Mouse (Mus musculus) liver, embryonic 11.5 days (tissue): ENCODE results near the gene Yju2. TPM values are rescaled to one million over a fixed set of nuclear protein-coding genes. Genes with fewer than 3 reads are reported as not detected.

Experiments
- ATAC-seq: fragments of 200-750 bp; cut with Nextera tagmentation; replicated peaks from 2 replicates; pipeline ENCODE4 v1.8.0; 2017; ENCODE audit warnings: moderate number of reproducible peaks, mild to moderate bottlenecking, moderate TSS enrichment, moderate library complexity; ENCODE audit not compliant: low FRiP score
- DNase-seq: peaks from one replicate; pipeline ENCODE4 v3.0.0-alpha.2; 2017; ENCODE audit warnings: low spot score
- H3K27ac ChIP-seq: fragments of 300-500 bp; sonication (generic); 2 replicates; pipeline ENCODE4 v1.5.1; 2014; ENCODE audit warnings: mild to moderate bottlenecking, low read depth, low read length, control low read depth
- H3K27me3 ChIP-seq: fragments of 300-500 bp; sonication (generic); replicated peaks from 2 replicates; pipeline ENCODE4 v1.6.1; 2014; ENCODE audit warnings: low read length, mixed read lengths; ENCODE audit not compliant: control insufficient read depth, insufficient read depth
- H3K36me3 ChIP-seq: fragments of 300-500 bp; sonication (generic); 2 replicates; pipeline ENCODE4 v1.6.1; 2014; ENCODE audit warnings: mild to moderate bottlenecking, low read length, moderate library complexity, mixed read lengths; ENCODE audit not compliant: control insufficient read depth, insufficient read depth
- H3K4me1 ChIP-seq: fragments of 300-500 bp; sonication (generic); replicated peaks from 2 replicates; pipeline ENCODE4 v1.6.1; 2014; ENCODE audit warnings: low read length, mixed read lengths; ENCODE audit not compliant: control insufficient read depth, insufficient read depth
- H3K4me2 ChIP-seq: fragments of 300-500 bp; sonication (generic); 2 replicates; pipeline ENCODE4 v1.6.1; 2014; ENCODE audit warnings: mild to moderate bottlenecking, control low read depth, moderate library complexity
- H3K4me3 ChIP-seq: fragments of 300-500 bp; sonication (generic); 2 replicates; pipeline ENCODE4 v1.5.1; 2014; ENCODE audit warnings: low read depth, low read length, control low read depth
- H3K9ac ChIP-seq: fragments of 300-500 bp; sonication (generic); 2 replicates; pipeline ENCODE4 v1.6.1; 2014; ENCODE audit warnings: low read depth, low read length, control low read depth
- H3K9me3 ChIP-seq: fragments of 300-500 bp; sonication (generic); 2 replicates; pipeline ENCODE4 v1.6.1; 2016; ENCODE audit warnings: low read length, inconsistent platforms, mixed read lengths; ENCODE audit not compliant: control insufficient read depth
- WGBS: fragments of 180-500 bp; shearing (Covaris S2); extraction: QIAGEN DNeasy Blood & Tissue Kit; methylation state at CpG from one replicate; pipeline ENCODE4 v1.1.7; 2014; 5-methylcytosine and 5-hydroxymethylcytosine counted together
- polyA plus RNA-seq: library from polyadenylated mRNA; unstranded; fragments of >200 nt; fragmentation: Nextera tagmentation; extraction: Ambion mirVana; gene quantifications from 2 replicates; pipeline ENCODE4 v1.2.1, GENCODE M21; 2014

Gene Yju2
- polyA plus RNA-seq, 1 experiment from 2014 or later = 20.9 TPM

DNA sequence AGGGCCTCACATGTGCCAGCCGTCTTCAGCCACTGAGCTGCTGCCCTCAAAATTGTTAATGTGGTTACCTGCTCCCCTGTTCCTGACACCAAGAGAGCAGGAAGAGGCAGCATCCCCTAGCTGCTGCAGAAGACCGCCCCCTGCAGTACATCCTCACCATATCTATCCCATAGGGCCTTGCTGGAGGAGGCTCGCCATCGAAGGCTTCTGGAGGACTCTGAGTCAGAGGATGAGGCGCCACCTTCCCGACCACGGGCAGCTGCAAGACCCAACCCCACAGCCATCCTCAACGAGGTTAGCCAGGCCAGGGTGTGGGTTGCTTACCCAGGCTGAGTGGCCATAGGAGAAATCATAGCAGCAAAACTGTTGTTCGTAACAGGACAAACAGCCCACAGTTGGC is 6.1 kb downstream of the Yju2 start:
- no peak for DNase-seq
- no peak overlapping the region for H3K4me2 ChIP-seq
- H3K4me3 ChIP-seq = no peak overlapping the region
- H3K27me3 ChIP-seq = peaks cover 9% of the 10 kb centered on the region
- H3K4me1 ChIP-seq = peaks cover 3% of the 10 kb centered on the region
- H3K27ac ChIP-seq = no peak overlapping the region
- no peaks in the 10 kb centered on the region for H3K9me3 ChIP-seq
- no peak overlapping the region for H3K9ac ChIP-seq
- no peak for ATAC-seq
- WGBS = 81% methylated on average over 9 of the region's 9 CpGs
- peaks cover 33% of the 10 kb centered on the region; the same call in 1 of the 2 replicates for H3K36me3 ChIP-seq

DNA sequence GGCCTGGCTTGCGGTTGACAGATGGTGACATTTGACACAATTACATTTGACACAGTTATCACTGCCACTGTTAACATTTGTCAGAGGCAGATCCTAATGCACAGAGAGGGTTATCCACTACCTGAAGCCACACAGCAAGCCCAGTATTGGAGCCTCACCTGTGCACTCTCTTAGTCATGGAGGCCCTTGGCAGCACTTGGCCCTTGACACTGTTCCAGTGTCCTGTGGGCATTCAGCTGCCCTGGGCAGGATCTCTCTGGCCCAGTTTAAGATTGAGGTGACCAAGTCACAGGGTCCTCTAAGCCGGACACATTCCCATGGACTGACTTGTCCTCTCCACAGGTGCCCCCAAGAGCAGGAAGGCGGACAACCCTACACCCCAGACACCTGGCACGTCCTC is 8.3 kb downstream of the Yju2 start:
- H3K9ac ChIP-seq = no peak overlapping the region
- H3K4me3 ChIP-seq = no peak overlapping the region
- ATAC-seq = no peak
- no peaks in the 10 kb centered on the region for H3K4me1 ChIP-seq
- WGBS = 86% methylated on average over 4 of the region's 4 CpGs
- H3K27me3 ChIP-seq = peaks cover 29% of the 10 kb centered on the region
- no peak overlapping the region for H3K27ac ChIP-seq
- H3K9me3 ChIP-seq = no peaks in the 10 kb centered on the region
- no peak overlapping the region for H3K4me2 ChIP-seq
- H3K36me3 ChIP-seq = peaks cover 27% of the 10 kb centered on the region; the same call in 1 of the 2 replicates
- no peak for DNase-seq

DNA sequence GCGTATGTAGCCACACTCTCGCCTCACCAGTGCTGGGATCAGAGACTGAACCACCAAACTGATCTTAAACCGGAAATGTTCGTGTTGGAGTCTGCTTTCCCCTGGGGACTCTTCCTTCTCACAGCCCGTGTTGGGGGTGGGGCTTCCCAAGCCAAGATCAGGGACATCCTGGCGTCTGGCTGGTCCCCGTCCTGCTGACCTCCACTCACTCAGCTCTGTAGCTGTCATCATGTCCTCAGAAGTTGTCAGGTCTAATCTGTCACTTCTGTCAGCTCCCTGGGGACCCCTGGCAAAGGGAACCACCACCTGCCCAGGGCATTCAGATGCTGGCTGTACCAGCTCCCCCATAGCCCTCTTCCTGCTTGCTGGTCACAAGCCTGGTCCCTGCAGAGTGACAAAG is 9.3 kb downstream of the Yju2 start:
- Histone ChIP-seq H3K4me2 (no peak overlapping the region), H3K27me3 (peaks cover 38% of the 10 kb centered on the region), H3K4me3 (no peak overlapping the region), H3K36me3 (peaks cover 25% of the 10 kb centered on the region; the same call in 1 of the 2 replicates), H3K27ac (no peak overlapping the region), H3K9ac (no peak overlapping the region), H3K4me1 (no peaks in the 10 kb centered on the region), H3K9me3 (no peaks in the 10 kb centered on the region)
- 64% methylated on average over 7 of the region's 7 CpGs for WGBS
- ATAC-seq (no peak), DNase-seq (no peak)

DNA sequence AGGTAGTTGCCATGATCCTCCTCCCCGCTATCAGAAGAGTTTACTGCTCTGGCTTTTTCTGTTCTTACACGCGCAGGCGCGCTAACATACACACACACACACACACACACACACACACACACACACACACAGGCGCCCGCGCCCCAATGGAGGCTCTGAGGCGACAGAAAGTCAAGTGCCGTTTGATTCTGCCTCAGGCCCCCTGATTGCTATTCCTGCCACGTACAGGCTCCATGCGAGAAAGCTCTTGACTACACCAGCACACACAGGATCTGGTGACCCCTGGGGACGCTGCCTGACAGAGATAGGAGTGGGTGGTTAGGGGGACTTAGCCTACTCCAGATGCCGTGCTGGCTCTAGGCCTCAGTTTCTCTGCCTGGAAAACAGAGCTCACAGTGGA is 10.7 kb downstream of the Yju2 start:
- Histone ChIP-seq H3K4me1 (no peaks in the 10 kb centered on the region), H3K27me3 (peaks cover 41% of the 10 kb centered on the region), H3K9ac (no peak overlapping the region), H3K4me3 (no peak overlapping the region), H3K9me3 (no peaks in the 10 kb centered on the region), H3K27ac (no peak overlapping the region), H3K36me3 (peaks cover 21% of the 10 kb centered on the region; the same call in 1 of the 2 replicates), H3K4me2 (no peak overlapping the region)
- no peak for DNase-seq
- no peak for ATAC-seq
- WGBS = 51% methylated on average over 14 of the region's 14 CpGs

DNA sequence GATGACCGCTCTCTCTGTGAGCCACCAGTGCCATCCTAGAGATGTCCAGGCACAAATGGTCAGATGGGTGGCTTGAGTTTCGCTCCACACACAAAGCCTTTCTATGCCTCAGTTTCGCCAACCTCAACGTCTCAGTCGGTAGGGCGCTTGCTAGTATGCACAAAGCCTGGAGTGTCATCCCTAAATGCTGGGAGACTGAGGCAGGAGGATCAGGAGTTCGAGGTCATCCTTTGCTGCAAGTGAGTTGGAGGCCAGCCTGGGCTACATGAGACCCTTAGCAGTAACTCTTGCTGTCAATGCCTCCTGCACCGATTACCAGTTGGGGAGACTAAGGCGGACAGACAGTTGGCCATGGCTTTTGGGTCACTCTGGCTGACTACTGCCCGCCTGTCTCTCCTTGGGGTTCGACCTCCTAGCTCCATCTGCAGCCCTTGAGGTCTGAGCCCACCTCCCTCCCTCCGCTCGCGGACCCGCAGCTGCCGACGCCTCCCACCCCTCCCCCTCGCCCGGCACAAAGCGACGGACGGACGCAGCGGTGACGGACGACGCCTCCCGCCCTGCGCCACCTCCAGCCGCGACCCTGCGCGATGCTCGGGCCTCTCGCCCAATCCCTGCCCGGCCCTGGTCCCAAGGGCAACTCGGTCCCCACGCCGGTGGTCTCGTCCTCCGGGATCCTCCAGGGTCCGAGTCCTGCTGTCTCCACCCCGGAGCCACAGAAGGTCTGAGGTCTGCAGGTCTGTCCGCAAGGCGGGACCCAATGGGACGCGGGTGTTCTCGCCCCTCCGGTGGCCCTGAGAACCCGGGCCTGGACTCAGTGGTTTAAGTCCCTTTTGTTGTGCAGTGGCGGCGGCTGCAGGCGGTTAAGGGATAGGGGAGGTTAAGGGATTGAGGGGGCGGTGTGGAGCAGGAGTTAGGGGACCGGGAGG is 11.3 kb downstream of the Yju2 start, which contains the start of gene Shd:
Gene Shd, plus strand, starts transcription at position 502 of the 926 bp plus-strand sequence.
- H3K27ac ChIP-seq = no peak within 1 kb of the TSS
- 8% methylated on average over 55 of the region's 55 CpGs for WGBS
- H3K4me3 ChIP-seq = peak within 1 kb of the TSS; percentile 45
- H3K9me3 ChIP-seq = no peaks in the 10 kb centered on the region
- H3K4me1 ChIP-seq = no peaks in the 10 kb centered on the region
- no peak for DNase-seq
- no peak within 1 kb of the TSS; the same call in 1 of the 2 replicates for H3K9ac ChIP-seq
- H3K36me3 ChIP-seq = peaks cover 19% of the 10 kb centered on the region; the same call in 1 of the 2 replicates
- 0 out of 2 replicates have a peak, but pooled peaks have one; percentile 11 for ATAC-seq
- H3K4me2 ChIP-seq = peak within 1 kb of the TSS; percentile 75
- peaks cover 41% of the 10 kb centered on the region for H3K27me3 ChIP-seq

DNA sequence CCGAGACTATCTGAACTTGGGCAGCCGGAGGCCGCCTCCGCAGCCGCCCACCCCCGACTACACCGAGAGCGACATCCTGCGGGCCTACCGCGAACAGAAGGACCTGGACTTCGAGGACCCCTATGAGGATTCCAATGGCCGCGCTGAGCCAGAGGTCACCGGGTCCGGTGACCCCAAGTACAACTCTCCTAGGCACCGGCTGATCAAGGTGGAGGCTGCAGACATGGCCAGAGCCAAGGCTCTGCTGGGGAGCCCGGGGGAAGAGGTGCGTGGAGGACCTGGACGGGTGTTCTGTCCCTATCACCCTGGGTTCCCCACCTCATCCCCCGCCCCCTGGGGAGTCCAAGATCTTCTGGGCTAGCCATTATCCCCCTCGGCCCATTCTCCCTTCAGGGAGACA is 12.6 kb downstream of the Yju2 start:
- DNase-seq (no peak), ATAC-seq (no peak)
- peaks cover 12% of the 10 kb centered on the region; the same call in 1 of the 2 replicates for H3K36me3 ChIP-seq
- H3K27ac ChIP-seq = no peak overlapping the region
- peak overlapping the region; percentile 75; the same call in 1 of the 2 replicates for H3K4me2 ChIP-seq
- no peak overlapping the region for H3K4me3 ChIP-seq
- H3K9ac ChIP-seq = no peak overlapping the region
- H3K9me3 ChIP-seq = no peaks in the 10 kb centered on the region
- H3K4me1 ChIP-seq = no peaks in the 10 kb centered on the region
- peaks cover 41% of the 10 kb centered on the region for H3K27me3 ChIP-seq
- WGBS = 30% methylated on average over 22 of the region's 22 CpGs

DNA sequence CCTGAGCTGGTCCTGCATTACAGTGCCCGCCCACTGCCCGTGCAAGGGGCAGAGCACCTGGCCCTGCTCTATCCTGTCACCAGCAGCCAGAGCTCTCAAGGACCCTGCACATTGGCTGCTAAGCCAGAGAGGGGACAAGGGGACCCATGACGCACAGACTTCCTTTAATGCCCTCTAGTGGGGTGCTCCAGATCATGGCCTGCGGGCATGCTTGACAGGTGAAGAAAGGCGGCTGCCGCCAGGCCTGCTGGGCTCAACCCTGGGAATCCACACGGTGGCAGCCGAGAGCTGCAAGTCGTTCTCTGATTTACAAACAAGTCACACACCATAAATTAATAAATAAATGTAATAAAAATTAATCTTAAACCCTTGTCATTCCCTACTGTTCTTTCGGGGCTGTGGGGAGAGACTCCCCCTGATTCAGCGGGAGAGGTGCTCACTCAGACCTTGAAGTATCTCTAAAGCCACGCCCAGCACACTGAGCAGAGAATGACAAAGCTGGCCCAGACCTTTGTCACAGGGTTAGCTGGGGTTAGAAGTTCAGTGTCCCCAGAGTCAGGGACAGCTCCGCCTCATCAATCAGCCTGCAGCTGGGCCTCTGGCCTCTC is 17.5 kb downstream of the Yju2 start:
- WGBS = 17% methylated on average over 13 of the region's 13 CpGs
- no peak overlapping the region for H3K27ac ChIP-seq
- H3K36me3 ChIP-seq = no peaks in the 10 kb centered on the region
- H3K4me1 ChIP-seq = no peaks in the 10 kb centered on the region
- DNase-seq (peak; percentile 68), ATAC-seq (peak; percentile 53)
- H3K4me2 ChIP-seq = no peak overlapping the region
- H3K27me3 ChIP-seq = peaks cover 19% of the 10 kb centered on the region
- H3K9me3 ChIP-seq = no peaks in the 10 kb centered on the region
- H3K9ac ChIP-seq = no peak overlapping the region
- H3K4me3 ChIP-seq = no peak overlapping the region

DNA sequence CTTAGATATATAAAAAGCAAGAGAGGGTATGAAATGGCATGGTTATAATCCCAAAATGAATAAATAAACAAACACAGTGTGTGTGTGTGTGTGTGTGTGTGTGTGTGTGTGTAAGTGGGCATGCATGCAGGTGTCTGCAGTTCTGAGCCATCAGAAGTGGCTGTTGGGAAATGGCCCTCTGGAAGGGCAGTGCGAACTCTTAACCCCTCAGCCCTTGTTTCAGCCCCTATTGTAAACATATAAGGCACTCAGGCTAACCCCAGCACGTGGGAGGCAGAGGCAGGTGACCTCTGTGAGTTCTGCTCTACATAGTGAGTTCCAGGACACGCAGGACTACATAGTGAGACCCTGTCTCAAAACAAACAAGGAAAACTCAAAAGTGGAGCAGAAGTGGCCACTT is 18.4 kb downstream of the Yju2 start:
- ATAC-seq = no peak
- no peak overlapping the region for H3K4me2 ChIP-seq
- H3K4me1 ChIP-seq = no peaks in the 10 kb centered on the region
- WGBS = 48% methylated on average over 3 of the region's 3 CpGs
- H3K4me3 ChIP-seq = no peak overlapping the region
- H3K36me3 ChIP-seq = no peaks in the 10 kb centered on the region
- peaks cover 12% of the 10 kb centered on the region for H3K27me3 ChIP-seq
- no peak overlapping the region for H3K27ac ChIP-seq
- DNase-seq = no peak
- no peaks in the 10 kb centered on the region for H3K9me3 ChIP-seq
- no peak overlapping the region for H3K9ac ChIP-seq
